Mouse (Mus musculus) G1E (cell line): ENCODE measurements around the gene Clec1b.

Source experiments
- CTCF ChIP-seq: IDR thresholded peaks from 2 replicates; pipeline ENCODE4 v1.5.1; 2012; ENCODE audit warnings: low read depth, low read length, inconsistent platforms, mixed read lengths
- GATA1 ChIP-seq: IDR thresholded peaks from 2 replicates; pipeline ENCODE4 v1.6.1; 2012; ENCODE audit warnings: borderline replicate concordance, low read length, inconsistent platforms, mixed read lengths
- GATA2 ChIP-seq: IDR thresholded peaks from 2 replicates; pipeline ENCODE4 v1.6.1; 2012; ENCODE audit warnings: low read depth, low read length, inconsistent platforms, borderline replicate concordance

- no peak for TF ChIP-seq CTCF
- TF ChIP-seq GATA1, result no peak
- no peak for TF ChIP-seq GATA2
Observed at GRCm38 (mm10) chr6:129403391-129403790, 6.3 kb downstream of the Clec1b start.
